Mouse (Mus musculus) left cerebral cortex, adult 2 months (tissue): Measurements from ENCODE around the gene Syt5. TPM values are rescaled to one million over a fixed set of nuclear protein-coding genes. Genes with fewer than 3 reads are reported as not detected.

ENCODE experiments used
- DNase-seq, 2 experiments: peaks; one replicate each; pipeline ENCODE4 v3.0.0; 2021 to 2022; ENCODE audit warnings: low spot score in 2 of 2, mixed read lengths in 1 of 2; ENCODE audit errors: extremely low spot score in 1 of 2
- H3K27ac ChIP-seq: fragments of 200-600 bp; 2 replicates; pipeline ENCODE4 v1.8.1; 2022
- H3K4me3 ChIP-seq: fragments of 200-600 bp; 2 replicates; pipeline ENCODE4 v1.8.1; 2022
- CTCF ChIP-seq: fragments of 200-600 bp; IDR thresholded peaks from 2 replicates; pipeline ENCODE4 v1.8.1; 2022; ENCODE audit warnings: antibody characterized with exemption, mild to moderate bottlenecking, moderate library complexity
- intact Hi-C: fragments of 180-260 bp; cut with DNase I; formaldehyde crosslinking; loops from one replicate; pipeline ENCODE4 v1.15.1; 2025
- total RNA-seq, 2 experiments: library from RNA; stranded (reverse); gene quantifications; 2 replicates each; pipeline ENCODE4 v1.2.3; 2021

The Syt5 gene
- total RNA-seq, 2 experiments from 2014 or later = 270 to 272 TPM

- DNase-seq = no peak
- intact Hi-C loops = no loop called here
- Histone ChIP-seq H3K4me3 (no peak overlapping the region), H3K27ac (no peak overlapping the region)
- TF ChIP-seq CTCF = no peak
Measured at GRCm38 (mm10) chr7:4518487-4518886, 28.9 kb downstream of the Syt5 start.

GRCm38 (mm10) chr7:4516332-4517050 lies 30.9 kb downstream of the Syt5 start, which contains the start of gene Tnnt1:
TSS of gene Tnnt1 (minus strand) at chr7:4516382.
- intact Hi-C loops = no loop called here
- no peak for TF ChIP-seq CTCF
- Histone ChIP-seq H3K27ac (no peak within 1 kb of the TSS), H3K4me3 (no peak within 1 kb of the TSS)
- no peak for DNase-seq

- intact Hi-C loops = no loop called here
- Histone ChIP-seq H3K27ac (no peak overlapping the region), H3K4me3 (no peak overlapping the region)
- no peak for DNase-seq
- TF ChIP-seq CTCF = no peak
Measured at GRCm38 (mm10) chr7:4515853-4516252, 31.5 kb downstream of the Syt5 start.

- intact Hi-C loops = no loop called here
- no peak for TF ChIP-seq CTCF
- no peak overlapping the region for H3K27ac ChIP-seq
- DNase-seq = no peak
- no peak overlapping the region for H3K4me3 ChIP-seq
Measured at GRCm38 (mm10) chr7:4513829-4514712, 33.3 kb downstream of the Syt5 start.

GRCm38 (mm10) chr7:4513236-4513635 lies 34.1 kb downstream of the Syt5 start:
- H3K4me3 ChIP-seq = no peak overlapping the region
- peak; percentile 91 for TF ChIP-seq CTCF
- intact Hi-C loops = no loop called here
- no peak overlapping the region for H3K27ac ChIP-seq
- DNase-seq = no peak

GRCm38 (mm10) chr7:4511489-4512224 lies 35.7 kb downstream of the Syt5 start:
- H3K4me3 ChIP-seq = no peak overlapping the region
- no peak for TF ChIP-seq CTCF
- no peak overlapping the region for H3K27ac ChIP-seq
- DNase-seq = no peak
- intact Hi-C loops = no loop called here

GRCm38 (mm10) chr7:4509863-4510608 lies 37.3 kb downstream of the Syt5 start:
- DNase-seq = peak; percentile 43 to 55
- no peak overlapping the region for H3K27ac ChIP-seq
- intact Hi-C loops = loop anchor here (10.0 kb wide), 1 partner anchor 375 kb away; the partner anchor contains the start of gene Leng8

GRCm38 (mm10) chr7:4508739-4509116 lies 38.6 kb downstream of the Syt5 start:
- intact Hi-C loops = loop anchor here (10.0 kb wide), 1 partner anchor 374 kb away; the partner anchor contains the start of gene Leng8

More at GRCm38 (mm10) chr7:4509863-4510608, 37.3 kb downstream of the Syt5 start:
- peak; percentile 85 for TF ChIP-seq CTCF
- no peak overlapping the region for H3K4me3 ChIP-seq

GRCm38 (mm10) chr7:4508062-4508738 lies 39.1 kb downstream of the Syt5 start:
- DNase-seq = peak in 1 of 2 experiments; percentile 36
- TF ChIP-seq CTCF = peak; percentile 44
- H3K27ac ChIP-seq = no peak overlapping the region
- H3K4me3 ChIP-seq = no peak overlapping the region
- intact Hi-C loops = loop anchor here (10.0 kb wide), 1 partner anchor 373 kb away; the partner anchor contains the start of gene Leng8

More at GRCm38 (mm10) chr7:4508739-4509116, 38.6 kb downstream of the Syt5 start:
- Histone ChIP-seq H3K27ac (no peak overlapping the region), H3K4me3 (no peak overlapping the region)
- DNase-seq = no peak
- no peak for TF ChIP-seq CTCF

GRCm38 (mm10) chr7:4507220-4507619 lies 40.1 kb downstream of the Syt5 start:
- no peak overlapping the region for H3K27ac ChIP-seq
- intact Hi-C loops = loop anchor here (10.0 kb wide), 1 partner anchor 372 kb away; the partner anchor contains the start of gene Leng8
- DNase-seq = no peak
- H3K4me3 ChIP-seq = no peak overlapping the region
- no peak for TF ChIP-seq CTCF
